Mouse (Mus musculus) liver, adult 2 months (tissue): ENCODE data around the gene Pkdcc. TPM values are rescaled to one million over a fixed set of nuclear protein-coding genes. Genes with fewer than 3 reads are reported as not detected.

Source experiments
- DNase-seq: peaks from one replicate; pipeline ENCODE4 v3.0.0-alpha.2; 2011; ENCODE audit warnings: low read depth, low spot score; ENCODE audit errors: extremely low read depth
- H3K27ac ChIP-seq: fragments of 200-500 bp; replicated peaks from 2 replicates; pipeline ENCODE4 v1.5.1; 2012; ENCODE audit warnings: low read depth, mild to moderate bottlenecking, control low read depth, inconsistent platforms, low read length; ENCODE audit not compliant: insufficient read depth
- H3K27me3 ChIP-seq: fragments of 200-500 bp; 2 replicates; pipeline ENCODE4 v1.6.1; 2012; ENCODE audit warnings: mild to moderate bottlenecking, moderate library complexity, low read length, inconsistent platforms; ENCODE audit not compliant: control insufficient read depth, insufficient read depth
- H3K36me3 ChIP-seq: fragments of 200-500 bp; 2 replicates; pipeline ENCODE4 v1.6.1; 2012; ENCODE audit warnings: low read length, inconsistent platforms; ENCODE audit not compliant: control insufficient read depth, insufficient read depth
- H3K4me1 ChIP-seq: fragments of 200-500 bp; 2 replicates; pipeline ENCODE4 v1.6.1; 2011; ENCODE audit warnings: low read length; ENCODE audit not compliant: control insufficient read depth, insufficient read depth
- H3K4me3 ChIP-seq: fragments of 200-500 bp; 2 replicates; pipeline ENCODE4 v1.5.1; 2011; ENCODE audit warnings: low read depth, mild to moderate bottlenecking, control low read depth, low read length, moderate library complexity; ENCODE audit not compliant: insufficient read depth
- H3K79me2 ChIP-seq: fragments of 200-500 bp; 2 replicates; pipeline ENCODE4 v1.6.1; 2012; ENCODE audit warnings: inconsistent platforms, mild to moderate bottlenecking, low read length, moderate library complexity; ENCODE audit not compliant: control insufficient read depth, insufficient read depth
- H3K9ac ChIP-seq: fragments of 200-500 bp; 2 replicates; pipeline ENCODE4 v1.6.1; 2012; ENCODE audit warnings: low read depth, mild to moderate bottlenecking, control low read depth, inconsistent platforms, low read length
- CTCF ChIP-seq: fragments of 200-500 bp; IDR thresholded peaks from 2 replicates; pipeline ENCODE4 v1.5.1; 2011; ENCODE audit warnings: low read depth, low read length, control low read depth
- POLR2A ChIP-seq: fragments of 200-500 bp; IDR thresholded peaks from 2 replicates; pipeline ENCODE4 v1.6.1; 2011; ENCODE audit warnings: low read length, control low read depth; ENCODE audit not compliant: insufficient read depth; ENCODE audit errors: extremely low read depth
- WGBS: fragments of 180-500 bp; shearing (Covaris S2); methylation state at CpG from one replicate; pipeline ENCODE4 v1.1.7; 2018; 5-methylcytosine and 5-hydroxymethylcytosine counted together
- polyA plus RNA-seq: library from polyadenylated mRNA; depleted of rRNA; stranded (reverse); fragments of >200 nt; gene quantifications from 2 replicates; pipeline ENCODE4 v1.2.3, GENCODE M21; 2012
- total RNA-seq: library from RNA; depleted of rRNA; stranded (reverse); fragments of >200 nt; gene quantifications from 2 replicates; pipeline ENCODE4 v1.2.3, GENCODE M21; 2014

Gene Pkdcc
- total and polyA plus RNA-seq, 2 experiments: 16.1 to 60.8 TPM

DNA sequence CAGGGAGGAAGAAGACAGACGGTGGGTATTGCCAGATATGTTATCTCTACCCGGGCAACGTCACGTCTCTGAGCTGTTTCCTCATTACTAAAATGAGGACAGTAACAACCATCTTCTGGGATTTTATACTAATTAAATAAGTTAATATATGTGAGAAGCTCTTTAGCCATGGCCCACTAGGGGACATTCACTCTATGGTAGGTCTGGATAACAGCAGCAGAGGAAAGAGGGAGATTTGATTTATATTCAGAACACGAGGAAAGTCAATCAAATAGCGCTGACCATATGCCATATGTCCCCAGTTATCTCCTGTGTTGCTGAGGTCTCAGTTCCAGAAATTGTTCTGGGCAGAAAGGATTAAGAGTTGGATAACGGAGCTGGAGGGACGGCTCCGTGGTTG, 24.3 kb upstream of the Pkdcc start:
- Histone ChIP-seq H3K9ac (no peak overlapping the region), H3K4me1 (no peaks in the 10 kb centered on the region), H3K27me3 (no peaks in the 10 kb centered on the region), H3K79me2 (no peaks in the 10 kb centered on the region), H3K27ac (no peak overlapping the region), H3K4me3 (no peak overlapping the region), H3K36me3 (no peaks in the 10 kb centered on the region)
- TF ChIP-seq CTCF: no peak
- TF ChIP-seq POLR2A: no peak
- 85% methylated on average over 9 of the region's 9 CpGs for WGBS
- DNase-seq: no peak

DNA sequence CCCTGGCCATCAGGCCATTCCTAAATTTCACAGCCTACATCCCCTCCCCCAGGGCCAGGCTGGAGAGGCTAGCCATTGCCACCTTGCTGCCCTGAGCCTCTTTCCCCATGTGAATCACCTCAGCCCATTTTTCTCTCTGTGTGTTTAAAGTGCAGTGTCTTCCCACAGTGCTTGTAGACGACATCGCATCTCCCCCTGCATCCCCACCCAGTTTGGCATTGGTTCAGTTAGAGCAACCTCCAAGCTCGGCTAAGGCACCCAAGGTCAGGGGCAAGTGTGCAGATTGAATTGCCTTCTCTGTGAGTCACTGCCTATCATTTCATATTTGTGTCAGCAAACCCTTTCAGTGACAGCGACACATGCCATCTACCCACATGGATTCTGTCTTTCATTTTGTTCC, 20.6 kb upstream of the Pkdcc start:
- no peaks in the 10 kb centered on the region for H3K36me3 ChIP-seq
- whole genome bisulfite sequencing: 73% methylated on average over 4 of the region's 4 CpGs
- no peaks in the 10 kb centered on the region for H3K4me1 ChIP-seq
- TF ChIP-seq POLR2A: no peak
- no peak for TF ChIP-seq CTCF
- no peak overlapping the region for H3K4me3 ChIP-seq
- H3K9ac ChIP-seq: no peak overlapping the region
- DNase-seq: no peak
- no peak overlapping the region for H3K27ac ChIP-seq
- no peaks in the 10 kb centered on the region for H3K79me2 ChIP-seq
- H3K27me3 ChIP-seq: no peaks in the 10 kb centered on the region

DNA sequence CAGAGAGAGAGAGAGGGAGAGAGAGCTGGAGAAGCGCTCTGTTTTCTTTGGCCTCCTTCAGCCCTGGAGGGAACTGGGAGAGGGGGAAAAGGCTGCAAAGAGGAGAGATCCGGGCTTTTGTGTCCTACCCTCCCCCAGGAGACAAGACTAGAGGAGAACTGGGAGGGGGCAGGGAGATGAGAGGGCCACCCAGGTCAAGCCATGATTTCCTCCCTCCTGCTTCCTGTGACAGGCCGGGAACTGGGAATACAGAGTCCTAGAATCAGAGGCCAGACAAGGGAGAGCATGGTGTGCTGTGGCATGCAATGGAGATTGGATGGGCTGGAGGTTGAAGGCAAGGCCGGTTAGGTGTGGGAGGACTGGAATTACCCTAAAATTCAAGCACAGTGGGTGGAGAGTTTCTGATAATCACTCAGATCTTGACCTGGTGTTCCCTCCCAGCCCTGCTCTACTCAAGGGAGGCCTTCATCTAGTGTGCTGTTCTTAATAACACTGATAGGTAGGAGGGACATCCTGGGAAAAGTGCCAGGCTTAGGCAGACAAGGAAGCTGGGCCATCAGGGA, 17.6 kb upstream of the Pkdcc start:
- Histone ChIP-seq H3K27ac (0 out of 2 replicates have a peak overlapping the region, but pooled peaks have one; percentile 36), H3K9ac (no peak overlapping the region), H3K36me3 (no peaks in the 10 kb centered on the region), H3K4me3 (no peak overlapping the region), H3K27me3 (no peaks in the 10 kb centered on the region), H3K79me2 (no peaks in the 10 kb centered on the region), H3K4me1 (no peaks in the 10 kb centered on the region)
- DNase-seq: no peak
- no peak for TF ChIP-seq POLR2A
- no peak for TF ChIP-seq CTCF
- 67% methylated on average over 4 of the region's 4 CpGs for WGBS

DNA sequence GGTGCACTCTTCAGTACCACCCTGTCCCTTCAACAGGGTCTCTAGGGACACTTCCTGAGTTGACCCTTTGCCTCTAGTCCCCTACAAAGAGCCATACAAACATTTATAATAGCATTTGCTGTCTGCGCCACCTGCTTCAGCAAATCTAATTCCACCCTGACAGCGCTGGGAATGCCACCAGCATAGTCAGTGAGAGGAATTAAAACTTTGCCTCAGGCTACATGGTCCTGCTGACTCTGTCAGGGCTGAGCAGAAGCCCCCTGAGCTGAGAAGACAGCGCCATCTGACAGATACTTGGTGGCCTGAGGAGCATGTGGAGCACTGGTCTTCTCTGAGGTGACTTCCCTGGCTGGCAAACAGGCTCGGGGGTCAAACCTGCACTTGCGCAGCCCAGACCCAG, 14.6 kb upstream of the Pkdcc start:
- no peaks in the 10 kb centered on the region for H3K4me1 ChIP-seq
- 94% methylated on average over 5 of the region's 5 CpGs for WGBS
- no peak overlapping the region for H3K9ac ChIP-seq
- H3K36me3 ChIP-seq: no peaks in the 10 kb centered on the region
- no peak for TF ChIP-seq POLR2A
- TF ChIP-seq CTCF: no peak
- no peak overlapping the region for H3K27ac ChIP-seq
- no peaks in the 10 kb centered on the region for H3K27me3 ChIP-seq
- no peak for DNase-seq
- H3K4me3 ChIP-seq: no peak overlapping the region
- H3K79me2 ChIP-seq: no peaks in the 10 kb centered on the region

DNA sequence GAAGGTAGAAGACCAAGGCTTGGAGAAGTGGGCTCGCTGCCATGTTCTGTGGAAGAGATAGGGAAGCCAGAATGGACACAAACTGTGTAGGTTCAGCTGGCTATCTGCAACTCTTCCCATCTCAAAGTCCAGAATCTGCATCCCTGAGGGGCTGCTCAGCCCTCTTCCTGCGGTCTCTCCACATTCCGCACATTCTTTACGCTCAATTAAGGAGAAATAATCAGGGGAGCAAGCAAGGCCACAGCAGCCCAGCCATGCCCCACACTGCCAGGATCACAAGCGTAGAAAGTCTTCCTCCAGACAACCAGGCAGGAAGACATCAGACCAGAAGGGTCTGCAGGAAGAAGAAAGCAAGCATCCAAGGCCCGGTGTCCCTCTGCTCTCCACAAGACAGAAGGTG, 13.8 kb upstream of the Pkdcc start:
- no peak for DNase-seq
- no peaks in the 10 kb centered on the region for H3K36me3 ChIP-seq
- no peak overlapping the region for H3K27ac ChIP-seq
- H3K79me2 ChIP-seq: no peaks in the 10 kb centered on the region
- TF ChIP-seq POLR2A (no peak), CTCF (no peak)
- no peaks in the 10 kb centered on the region for H3K4me1 ChIP-seq
- no peaks in the 10 kb centered on the region for H3K27me3 ChIP-seq
- no peak overlapping the region for H3K4me3 ChIP-seq
- 85% methylated on average over 6 of the region's 6 CpGs for WGBS
- H3K9ac ChIP-seq: no peak overlapping the region

DNA sequence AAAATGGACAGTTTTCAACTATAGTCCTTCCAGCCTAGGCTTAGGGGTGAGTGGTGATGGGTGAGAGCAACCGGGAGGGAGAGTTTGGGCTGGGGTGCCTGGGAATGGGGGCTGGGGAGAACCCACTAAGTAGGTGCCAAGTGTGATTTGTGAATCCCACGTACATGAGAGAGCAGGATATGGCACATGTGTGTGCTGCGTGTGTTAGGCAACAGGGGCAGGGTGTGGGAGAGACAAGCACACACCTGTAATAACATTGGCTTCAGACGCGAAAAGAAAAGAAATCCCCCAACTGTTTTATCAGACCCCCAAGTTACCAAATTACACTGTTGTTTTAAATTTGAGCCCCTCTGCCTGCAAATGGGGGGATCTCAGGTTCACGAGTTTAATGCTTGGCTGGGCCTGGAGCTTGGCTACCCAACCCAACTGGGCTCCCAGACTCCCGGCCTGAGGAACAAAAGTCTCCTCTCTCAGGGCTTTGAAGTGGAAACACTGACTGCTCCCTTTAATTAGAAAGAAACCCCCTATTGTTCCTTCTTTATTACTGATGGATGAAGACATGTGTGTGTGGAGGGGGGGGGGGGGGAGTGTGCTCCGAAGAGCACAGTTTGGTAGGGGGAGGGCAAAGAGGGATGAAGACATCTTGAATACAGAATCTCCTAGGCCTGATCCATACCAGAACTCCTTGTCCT, 11.3 kb upstream of the Pkdcc start:
- WGBS: 77% methylated on average over 8 of the region's 8 CpGs
- Histone ChIP-seq H3K79me2 (no peaks in the 10 kb centered on the region), H3K36me3 (no peaks in the 10 kb centered on the region), H3K4me1 (no peaks in the 10 kb centered on the region), H3K27me3 (no peaks in the 10 kb centered on the region), H3K9ac (no peak overlapping the region), H3K4me3 (no peak overlapping the region), H3K27ac (no peak overlapping the region)
- TF ChIP-seq POLR2A (no peak), CTCF (no peak)
- no peak for DNase-seq
